Mouse (Mus musculus): ENCODE measurements around the gene Eef1akmt3.

DNA sequence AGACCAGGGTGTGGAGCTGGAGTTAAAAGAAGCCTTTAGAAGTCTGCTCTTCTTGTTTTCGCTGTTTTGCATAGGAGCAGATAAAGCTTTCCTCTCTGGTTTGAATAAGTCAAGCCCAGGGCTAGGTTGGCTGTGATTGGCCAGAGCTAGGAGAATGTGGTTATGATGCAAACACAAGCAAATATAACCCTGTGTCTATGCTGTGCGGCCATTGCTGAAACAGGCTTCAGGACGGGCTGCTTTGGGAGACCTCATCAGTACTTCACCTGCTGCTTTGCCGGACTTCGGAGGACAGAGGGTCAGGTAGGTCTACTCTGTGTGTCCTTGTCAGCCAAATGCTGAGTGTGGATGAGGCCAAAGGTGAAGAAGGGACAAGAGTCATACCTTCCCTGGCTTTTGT is 40.8 kb downstream of the Eef1akmt3 start, which contains the start of gene Avil:
- no peak for TF ChIP-seq POLR2A (IDR thresholded peaks at IDR 0.05; ENCODE audit: insufficient read depth, low read depth, low read length)
- no peak for TF ChIP-seq CTCF (IDR thresholded peaks at IDR 0.05; ENCODE audit: insufficient read depth, low read depth, low read length)

Measured in olfactory bulb, adult 2 months (tissue).